Mouse (Mus musculus) kidney, adult 2 months (tissue): Measurements from ENCODE around the gene Rnf5. TPM values are rescaled to one million over a fixed set of nuclear protein-coding genes. Genes with fewer than 3 reads are reported as not detected.

Experiments used
- DNase-seq: peaks from one replicate; pipeline ENCODE4 v3.0.0; 2021
- H3K27ac ChIP-seq: fragments of 200-500 bp; 2 replicates; pipeline ENCODE4 v1.5.1; 2012; ENCODE audit warnings: low read depth, low read length, control low read depth, inconsistent platforms; ENCODE audit not compliant: insufficient read depth
- H3K27me3 ChIP-seq: fragments of 200-500 bp; replicated peaks from 2 replicates; pipeline ENCODE4 v1.6.1; 2012; ENCODE audit warnings: mild to moderate bottlenecking, moderate library complexity, low read length, inconsistent platforms; ENCODE audit not compliant: control insufficient read depth, insufficient read depth
- H3K36me3 ChIP-seq: fragments of 200-500 bp; 2 replicates; pipeline ENCODE4 v1.6.1; 2012; ENCODE audit warnings: mild to moderate bottlenecking, moderate library complexity, low read length, inconsistent platforms; ENCODE audit not compliant: control insufficient read depth, insufficient read depth
- H3K4me1 ChIP-seq: fragments of 200-500 bp; 2 replicates; pipeline ENCODE4 v1.6.1; 2011; ENCODE audit warnings: low read length; ENCODE audit not compliant: control insufficient read depth, insufficient read depth
- H3K4me3 ChIP-seq: fragments of 200-500 bp; 2 replicates; pipeline ENCODE4 v1.5.1; 2011; ENCODE audit warnings: mild to moderate bottlenecking, low read depth, low read length, control low read depth; ENCODE audit not compliant: insufficient read depth
- CTCF ChIP-seq: fragments of 200-500 bp; conservative IDR thresholded peaks from 2 replicates; pipeline ENCODE4 v1.5.1; 2011; ENCODE audit warnings: low read depth, mild to moderate bottlenecking, control low read depth, low read length, moderate library complexity, mixed read lengths; ENCODE audit not compliant: insufficient read depth, insufficient read length
- POLR2A ChIP-seq: fragments of 200-500 bp; IDR thresholded peaks from one replicate; pipeline ENCODE4 v1.6.1; 2011; ENCODE audit warnings: low read depth, low read length, control low read depth
- WGBS: fragments of 180-500 bp; shearing (Covaris S2); methylation state at CpG from one replicate; pipeline ENCODE4 v1.1.7; 2018; 5-methylcytosine and 5-hydroxymethylcytosine counted together
- polyA plus RNA-seq: library from polyadenylated mRNA; depleted of rRNA; stranded (reverse); fragments of >200 nt; gene quantifications from 2 replicates; pipeline ENCODE4 v1.2.3, GENCODE M21; 2012

The Rnf5 gene
- polyA plus RNA-seq, 1 experiment = 256 TPM

DNA sequence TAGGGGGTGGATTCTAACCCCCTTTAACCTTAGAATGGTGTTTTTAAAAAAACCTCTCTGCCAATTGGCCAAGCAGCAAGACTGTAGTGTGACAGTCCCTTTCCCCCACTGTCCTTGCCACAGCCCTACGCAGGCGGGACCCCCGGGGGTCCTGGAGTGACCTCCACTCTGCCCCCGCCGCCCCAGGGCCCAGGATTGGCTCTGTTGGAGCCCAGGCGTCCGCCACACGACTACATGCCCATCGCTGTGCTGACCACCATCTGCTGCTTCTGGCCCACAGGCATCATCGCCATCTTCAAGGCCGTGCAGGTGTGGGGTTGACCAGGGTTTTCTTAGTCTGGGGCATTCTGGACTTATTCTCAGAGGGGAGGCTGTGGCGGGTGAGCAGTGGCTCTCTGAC is 28.2 kb upstream of the Rnf5 start:
- 25% methylated on average over 12 of the region's 12 CpGs for WGBS
- no peaks in the 10 kb centered on the region for H3K27me3 ChIP-seq
- DNase-seq = no peak
- H3K4me3 ChIP-seq = no peak overlapping the region
- no peaks in the 10 kb centered on the region for H3K36me3 ChIP-seq
- no peak overlapping the region for H3K27ac ChIP-seq
- peaks cover 9% of the 10 kb centered on the region; the same call in 1 of the 2 replicates for H3K4me1 ChIP-seq
- TF ChIP-seq CTCF = no peak
- no peak for TF ChIP-seq POLR2A

DNA sequence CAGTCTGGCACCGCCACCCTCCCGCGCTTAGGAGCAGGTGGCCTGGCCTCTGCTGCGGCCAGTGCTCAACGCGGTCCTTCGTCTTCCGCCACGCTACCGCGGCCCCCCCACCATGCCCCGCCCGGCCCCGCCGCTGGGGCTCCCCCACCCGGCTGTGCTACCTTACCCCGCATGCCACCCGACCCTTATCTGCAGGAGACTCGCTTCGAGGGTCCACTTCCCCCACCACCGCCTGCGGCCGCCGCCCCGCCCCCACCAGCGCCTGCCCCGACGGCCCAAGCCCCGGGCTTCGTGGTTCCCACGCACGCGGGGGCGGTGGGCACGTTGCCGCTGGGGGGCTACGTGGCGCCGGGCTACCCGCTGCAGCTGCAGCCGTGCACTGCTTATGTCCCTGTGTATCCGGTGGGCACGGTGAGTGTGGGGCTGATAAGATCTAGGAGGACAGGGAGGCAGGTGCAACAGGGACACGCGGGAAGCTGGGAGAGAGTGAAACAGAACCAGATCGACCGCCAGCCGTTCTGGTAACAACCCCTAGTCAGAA is 27.3 kb upstream of the Rnf5 start:
- 11% methylated on average over 48 of the region's 48 CpGs for WGBS
- H3K27me3 ChIP-seq = no peaks in the 10 kb centered on the region
- no peaks in the 10 kb centered on the region for H3K36me3 ChIP-seq
- DNase-seq = no peak
- H3K4me3 ChIP-seq = peak overlapping the region; percentile 7; the same call in 1 of the 2 replicates
- H3K27ac ChIP-seq = no peak overlapping the region
- peaks cover 12% of the 10 kb centered on the region; the same call in 1 of the 2 replicates for H3K4me1 ChIP-seq
- no peak for TF ChIP-seq POLR2A
- TF ChIP-seq CTCF = no peak

DNA sequence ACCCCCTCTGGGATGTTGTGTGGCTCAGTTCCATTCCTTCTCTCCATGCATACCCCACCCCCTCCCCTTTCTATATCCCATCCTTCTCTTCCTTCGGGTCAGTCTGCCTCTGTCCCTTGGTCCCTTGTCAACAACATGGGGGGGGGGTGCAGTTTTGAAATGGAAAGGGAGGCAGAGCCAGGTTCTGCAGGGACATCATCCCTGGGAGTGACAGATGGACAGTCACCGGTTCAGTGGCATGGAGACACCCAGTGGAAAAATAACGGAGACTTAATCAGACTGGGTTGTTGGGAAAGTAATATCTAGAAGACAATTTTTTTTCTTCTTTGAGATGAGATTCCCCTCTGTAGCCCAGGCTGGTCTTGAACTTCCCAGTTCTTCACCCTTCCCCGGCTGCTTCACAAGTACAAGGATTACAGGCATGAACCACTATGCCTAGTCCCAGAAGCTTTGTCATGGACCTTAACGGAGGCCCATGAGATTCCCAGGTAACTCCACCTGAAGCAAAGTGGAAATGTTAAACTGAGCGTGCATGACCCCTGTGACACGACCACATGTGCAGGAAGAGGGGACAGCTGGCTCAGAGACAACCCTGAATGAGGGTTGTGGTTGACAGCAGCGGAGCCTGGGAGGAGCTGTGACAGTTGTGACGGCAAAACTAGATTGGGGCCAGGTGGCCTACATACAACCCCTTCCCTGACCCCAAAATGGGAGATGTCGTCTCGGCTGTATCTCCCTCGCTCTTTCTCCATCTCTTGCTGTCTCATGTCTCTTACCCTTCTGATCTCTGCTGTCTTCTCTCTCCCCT is 26.5 kb upstream of the Rnf5 start:
- Histone ChIP-seq H3K4me1 (peaks cover 15% of the 10 kb centered on the region), H3K36me3 (peaks cover 2% of the 10 kb centered on the region; the same call in 1 of the 2 replicates), H3K27me3 (no peaks in the 10 kb centered on the region), H3K27ac (no peak overlapping the region), H3K4me3 (peak overlapping the region; percentile 26)
- 68% methylated on average over 12 of the region's 12 CpGs for WGBS
- DNase-seq = no peak
- TF ChIP-seq POLR2A (no peak), CTCF (no peak)

DNA sequence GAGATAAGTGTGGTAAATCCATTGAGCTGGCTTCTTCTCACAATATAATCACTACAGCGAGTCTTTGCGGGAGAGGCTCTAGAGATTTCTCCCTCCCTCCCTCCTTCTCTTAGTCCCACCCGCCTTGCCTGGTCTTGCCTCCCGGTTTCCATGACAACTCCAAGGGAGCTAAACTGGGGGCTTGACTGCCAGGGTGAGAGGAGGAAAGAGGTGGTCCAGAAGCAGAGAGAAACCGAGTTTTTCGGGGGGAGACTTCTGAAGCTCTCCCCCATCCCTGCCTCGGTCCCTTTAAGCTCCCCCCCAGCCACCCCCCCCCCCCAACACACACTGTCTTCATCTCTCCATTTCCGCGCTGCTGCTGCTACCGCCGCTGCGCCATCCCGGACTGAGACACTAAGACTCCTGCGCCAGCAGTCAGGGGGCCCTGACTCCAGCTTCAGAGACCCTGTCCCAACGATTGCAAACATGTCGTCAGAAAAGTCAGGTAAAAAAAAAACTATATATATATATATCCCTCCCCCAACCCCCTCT is 25.8 kb upstream of the Rnf5 start, which contains the start of gene Prrt1:
Gene Prrt1, plus strand, starts transcription at position 313 of the 531 bp plus-strand sequence.
- Histone ChIP-seq H3K27ac (peak within 1 kb of the TSS; percentile 99), H3K27me3 (no peaks in the 10 kb centered on the region), H3K36me3 (peaks cover 2% of the 10 kb centered on the region; the same call in 1 of the 2 replicates), H3K4me3 (peak within 1 kb of the TSS; percentile 81), H3K4me1 (peaks cover 15% of the 10 kb centered on the region)
- DNase-seq = no peak
- no peak for TF ChIP-seq POLR2A
- no peak for TF ChIP-seq CTCF
- 25% methylated on average over 16 of the region's 16 CpGs for WGBS

DNA sequence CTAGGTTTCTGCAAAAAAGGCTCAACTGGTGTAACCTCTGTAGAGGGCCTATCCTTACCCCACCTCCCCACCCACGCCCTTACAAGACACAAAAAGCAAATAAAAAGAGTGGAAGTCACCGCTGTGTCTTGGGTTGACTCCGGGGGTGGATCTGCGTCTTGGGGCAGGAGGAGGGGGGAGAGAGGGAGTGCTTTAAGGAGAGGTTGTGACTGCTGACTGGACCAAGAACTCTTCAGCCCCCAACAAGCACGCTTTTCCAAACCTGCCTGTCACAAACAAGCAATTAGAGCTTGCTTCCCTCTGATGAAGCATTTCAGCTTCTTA is 25.1 kb upstream of the Rnf5 start:
- DNase-seq = no peak
- TF ChIP-seq CTCF (no peak), POLR2A (no peak)
- Histone ChIP-seq H3K27me3 (no peaks in the 10 kb centered on the region), H3K4me3 (peak overlapping the region; percentile 81; the same call in 1 of the 2 replicates), H3K4me1 (peaks cover 15% of the 10 kb centered on the region), H3K36me3 (peaks cover 2% of the 10 kb centered on the region; the same call in 1 of the 2 replicates), H3K27ac (peak overlapping the region; percentile 99)
- WGBS = 32% methylated on average over 5 of the region's 5 CpGs

DNA sequence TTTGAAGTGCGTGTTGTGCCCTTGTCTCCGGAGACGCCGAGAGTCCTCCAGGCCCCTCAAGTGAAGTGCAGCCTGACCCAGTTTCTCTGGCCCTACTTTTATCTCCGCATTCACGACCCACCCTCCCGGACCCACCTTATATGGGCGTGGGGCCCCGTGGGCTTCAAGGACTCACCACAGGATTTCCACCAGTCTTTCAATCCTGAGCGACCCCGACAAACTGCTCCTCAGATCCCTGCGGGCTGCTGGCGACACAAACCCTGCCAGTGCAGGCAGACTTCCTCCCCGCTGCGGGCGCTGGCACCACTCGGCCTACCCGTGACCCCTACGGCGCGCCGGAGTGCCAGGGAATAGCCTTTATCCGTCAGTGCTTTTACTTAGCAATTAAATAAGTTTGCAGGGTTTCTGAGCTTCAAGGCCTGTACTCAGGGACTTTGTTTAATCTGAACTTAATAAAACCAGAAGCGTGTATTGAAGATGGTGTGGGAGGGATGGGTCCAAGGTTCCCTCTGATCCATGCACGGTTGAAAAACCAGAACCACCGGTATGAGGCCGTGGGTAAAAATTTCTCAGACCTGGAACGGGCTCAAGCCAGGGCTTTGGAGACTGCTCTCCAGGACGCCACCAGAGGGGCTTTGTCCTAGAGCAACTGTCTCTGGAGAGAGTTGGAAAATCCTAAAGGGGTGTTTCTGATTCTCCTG is 24.6 kb upstream of the Rnf5 start, which contains the start of gene Ppt2:
Gene Ppt2, minus strand, starts transcription at position 568 of the 701 bp plus-strand sequence.
- TF ChIP-seq CTCF (no peak), POLR2A (no peak)
- Histone ChIP-seq H3K36me3 (peaks cover 2% of the 10 kb centered on the region; the same call in 1 of the 2 replicates), H3K4me3 (peak within 1 kb of the TSS; percentile 81), H3K4me1 (peaks cover 15% of the 10 kb centered on the region), H3K27me3 (no peaks in the 10 kb centered on the region), H3K27ac (peak within 1 kb of the TSS; percentile 99)
- DNase-seq = peak; percentile 88
- WGBS = 2% methylated on average over 29 of the region's 29 CpGs
